Mouse (Mus musculus) ovary, adult 2 months (tissue): ENCODE measurements around the gene Serinc4. TPM values are rescaled to one million over a fixed set of nuclear protein-coding genes. Genes with fewer than 3 reads are reported as not detected.

Source experiments
- polyA plus RNA-seq: library from polyadenylated mRNA; depleted of rRNA; stranded (reverse); fragments of >200 nt; gene quantifications from 2 replicates; pipeline ENCODE4 v1.2.3, GENCODE M21; 2012; rRNA removed

Serinc4 gene
- polyA plus RNA-seq: 0.63 and 0.77 TPM in 2 replicates

DNA sequence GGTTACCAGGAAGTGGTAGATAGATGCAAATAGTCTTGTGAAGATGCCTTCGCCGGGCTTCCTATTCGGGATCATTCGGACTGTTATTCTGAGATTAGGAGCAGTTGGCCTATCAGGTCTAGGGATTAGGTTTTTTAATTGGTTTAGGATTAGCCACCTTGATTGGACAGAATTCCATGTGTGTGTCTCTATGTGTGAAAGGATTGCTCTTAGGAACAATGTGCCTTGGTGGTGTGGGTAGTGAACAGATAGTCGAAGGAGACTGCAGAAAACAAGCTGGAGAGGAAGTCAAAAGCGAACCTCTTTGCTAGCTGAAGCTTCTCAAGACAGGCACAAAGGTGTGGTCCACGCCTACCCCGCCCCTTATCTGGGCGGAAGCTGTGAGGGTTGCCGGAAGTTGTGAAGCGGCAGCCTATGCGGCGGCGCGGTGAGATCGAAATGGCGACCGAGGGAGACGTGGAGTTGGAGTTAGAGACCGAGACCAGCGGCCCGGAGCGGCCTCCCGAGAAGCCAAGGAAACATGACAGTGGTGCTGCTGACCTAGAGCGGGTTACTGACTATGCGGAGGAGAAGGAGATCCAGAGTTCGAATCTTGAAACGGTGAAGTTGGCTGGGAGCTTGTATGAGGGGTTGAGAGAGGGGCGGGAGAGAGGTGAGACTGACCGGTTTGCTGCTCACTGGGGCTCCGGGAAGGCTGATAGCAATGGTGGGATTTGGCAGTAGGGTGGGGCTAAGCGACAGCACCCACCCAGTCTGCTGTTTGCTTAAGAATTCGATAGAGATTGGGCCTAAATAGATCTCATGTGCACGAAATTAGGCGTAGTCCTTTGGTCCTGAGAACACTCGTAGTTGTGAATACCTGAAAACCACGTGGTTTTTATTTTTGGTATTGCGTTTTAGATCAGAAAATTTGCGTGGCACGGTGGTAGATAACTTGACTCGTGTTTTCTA, at the start of gene Serinc4:
Gene Serinc4, minus strand, starts transcription at position 90 of the 951 bp plus-strand sequence.

DNA sequence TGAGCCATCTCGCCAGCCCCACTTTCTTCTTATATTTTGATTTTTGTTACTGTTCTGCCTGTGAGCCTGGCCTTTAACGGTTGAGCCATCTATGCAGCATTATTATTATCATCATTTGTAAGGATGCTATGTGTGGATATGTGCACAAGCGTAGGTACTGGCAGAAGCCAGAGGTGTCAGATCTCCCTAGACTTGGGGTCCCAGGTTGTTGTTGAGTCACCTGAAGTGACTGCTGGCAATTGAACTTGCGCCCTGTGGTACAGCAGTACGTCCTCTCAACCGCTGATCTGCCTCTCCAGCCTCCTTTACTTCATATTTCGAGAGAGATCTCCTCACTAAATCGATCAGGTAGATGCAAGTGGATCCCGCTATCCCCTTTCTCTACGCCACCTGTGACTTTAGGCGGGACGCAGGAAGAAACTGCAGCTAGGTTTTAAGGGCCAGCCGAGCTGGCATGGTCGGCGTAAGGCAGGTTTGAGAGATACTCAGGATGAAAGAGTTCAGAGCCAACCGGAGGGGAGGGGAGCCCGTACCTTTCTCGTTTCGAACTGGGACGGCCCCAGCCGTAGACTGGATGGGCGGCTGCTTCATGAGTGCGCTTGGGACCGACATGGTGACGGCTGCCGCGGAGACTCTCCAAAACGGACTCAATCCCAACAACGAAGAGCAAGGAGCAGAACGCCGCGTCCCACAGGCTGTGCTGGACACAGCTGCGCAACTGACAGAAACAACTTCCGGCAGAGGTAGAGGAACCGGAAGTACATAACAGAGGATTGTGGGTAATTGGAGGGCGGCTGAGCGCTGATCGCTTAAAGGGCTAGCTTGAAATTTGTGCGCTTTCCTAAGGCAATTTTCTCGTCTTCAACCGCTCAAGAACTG, 17.0 kb upstream of the Serinc4 start, which contains the start of gene Mfap1b:
Gene Mfap1b, minus strand, starts transcription at position 767 of the 879 bp plus-strand sequence.

DNA sequence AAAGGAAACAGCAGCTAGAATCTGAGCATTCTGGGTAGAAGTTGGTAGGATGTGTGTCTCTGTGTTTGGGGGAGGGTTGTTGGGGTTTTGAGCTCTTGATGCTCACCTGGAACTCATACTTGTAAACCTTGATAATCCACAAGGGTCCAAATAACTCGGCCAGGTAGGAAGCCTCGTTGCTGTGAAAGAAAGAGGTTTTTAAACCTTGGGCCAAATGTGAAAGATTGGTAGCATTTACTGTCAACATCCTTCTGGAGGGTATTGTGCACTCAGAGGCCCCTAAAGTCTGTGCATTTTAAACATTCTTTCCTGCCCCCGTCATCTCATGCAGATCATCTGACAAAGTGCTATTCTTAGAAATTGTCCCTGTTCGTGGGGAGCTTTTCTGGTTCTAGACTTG, 3.6 kb downstream of the Serinc4 start, which contains the start of gene Hypk:
Gene Hypk, plus strand, starts transcription at position 301 of the 400 bp plus-strand sequence.

DNA sequence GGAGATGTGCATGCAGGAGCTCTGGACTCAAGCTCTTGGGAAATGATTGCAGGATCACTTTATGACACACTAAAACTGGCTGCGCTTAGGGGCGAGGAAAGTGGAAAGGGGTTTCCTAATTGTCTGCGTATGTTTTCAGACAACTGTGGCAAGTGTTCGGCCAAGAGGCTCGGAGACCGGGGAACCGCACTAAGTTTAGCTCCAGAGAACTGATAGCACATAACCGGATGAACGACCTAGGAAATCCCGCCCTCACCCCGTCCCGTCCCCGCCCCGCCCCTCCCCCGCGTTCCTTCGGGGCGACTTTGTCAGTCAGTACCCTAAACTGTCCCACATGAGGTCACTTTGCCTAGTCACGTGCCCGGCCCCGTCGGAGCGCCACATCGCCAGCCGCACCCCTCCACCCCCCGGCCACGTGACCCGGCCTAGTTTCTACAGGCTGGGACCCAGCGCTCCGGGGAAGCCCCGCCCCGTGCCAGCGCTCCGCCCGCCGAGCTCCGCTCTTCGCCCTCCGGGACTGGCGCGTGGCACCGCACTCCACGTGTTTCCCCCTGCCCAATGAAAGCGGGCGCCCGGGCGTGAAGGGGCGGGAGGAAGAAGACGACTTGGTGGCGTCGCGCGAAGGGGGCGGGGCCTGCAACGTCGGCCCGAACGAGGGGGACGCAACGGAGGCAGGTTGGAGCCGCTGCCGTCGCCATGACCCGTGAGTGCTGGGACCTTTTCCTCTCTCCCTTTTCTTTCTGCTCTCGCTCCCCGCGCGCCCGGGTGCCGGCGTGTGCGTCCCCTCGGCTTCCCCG, 7.6 kb downstream of the Serinc4 start, which contains the start of gene Serf2:
Gene Serf2, plus strand, starts transcription at position 457 of the 797 bp plus-strand sequence.

DNA sequence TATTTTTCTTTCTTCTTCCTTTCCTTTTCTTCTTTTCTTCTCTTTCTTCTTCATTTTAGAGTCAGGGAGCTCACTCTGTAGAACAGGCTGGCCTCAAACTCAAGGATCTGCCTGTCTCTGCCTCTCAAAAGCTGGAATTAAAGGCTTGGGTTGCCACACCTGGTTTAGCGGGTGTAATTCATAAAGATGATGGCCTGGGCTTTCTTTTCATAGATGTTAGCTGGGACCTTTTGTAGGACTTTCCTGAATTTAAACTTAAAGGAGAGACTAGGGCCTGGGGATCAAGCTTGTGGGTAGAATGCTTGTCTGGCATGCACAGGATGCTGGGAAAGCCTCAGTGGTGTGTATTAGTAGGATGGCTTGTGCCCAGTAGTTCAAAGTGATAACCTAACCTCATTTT, 12.4 kb downstream of the Serinc4 start, which contains the start of gene Ell3:
Gene Ell3, minus strand, starts transcription at position 101 of the 400 bp plus-strand sequence.

DNA sequence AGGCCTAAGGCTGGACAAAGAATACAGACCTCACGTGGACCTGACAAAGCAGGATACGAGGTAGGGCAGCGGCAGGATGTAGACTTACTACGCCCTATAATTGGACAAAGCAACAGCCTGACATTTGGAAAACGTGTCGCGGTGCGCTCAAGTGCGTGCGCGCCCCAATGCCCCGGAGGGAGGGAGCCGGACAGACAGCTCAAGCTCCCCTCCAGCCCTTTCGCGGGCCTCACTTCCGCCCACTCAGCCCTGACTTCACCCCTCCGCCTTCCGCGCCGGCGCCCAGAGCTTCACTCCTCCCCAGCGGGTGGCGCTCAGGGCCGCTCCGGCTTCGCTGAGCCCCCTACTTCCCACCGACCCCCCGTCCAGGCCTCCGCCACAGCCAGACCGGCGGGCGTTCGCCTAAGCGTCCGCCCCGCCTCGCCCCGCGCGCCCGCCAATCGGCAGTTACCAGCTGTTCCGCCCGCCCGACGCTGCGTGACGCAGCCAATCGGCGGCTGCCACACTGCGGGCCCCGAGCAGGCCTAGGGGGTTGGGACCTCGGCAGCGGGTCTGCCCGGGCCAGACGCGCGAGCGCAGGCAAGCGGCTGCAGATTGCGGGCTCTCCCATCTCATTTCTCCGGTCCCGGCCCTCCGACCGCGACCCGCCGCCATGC, 43.1 kb downstream of the Serinc4 start, which contains the start of the genes Pdia3 and Catsper2:
Gene Pdia3, plus strand, starts transcription at position 389 of the 656 bp plus-strand sequence.
Gene Catsper2, minus strand, starts transcription at position 406 of the 656 bp plus-strand sequence.

Other genes starting within 250 kb of the Serinc4 start
- 56.6 and 57.0 TPM in 2 replicates for gene Trp53bp1, start 185.4 kb downstream of the Serinc4 start, polyA plus RNA-seq
- 10.2 and 12.5 TPM in 2 replicates for gene Map1a, start 167.2 kb downstream of the Serinc4 start, polyA plus RNA-seq
- 25.1 and 26.8 TPM in 2 replicates for gene Ppip5k1, start 101.4 kb downstream of the Serinc4 start, polyA plus RNA-seq
- gene Ckmt1, start 99.1 kb downstream of the Serinc4 start, polyA plus RNA-seq: 16.1 and 24.9 TPM in 2 replicates
- gene Strc, start 69.6 kb downstream of the Serinc4 start, polyA plus RNA-seq: 0.59 and 0.79 TPM in 2 replicates
- 2,081 and 3,481 TPM in 2 replicates for gene Pdia3, start 43.0 kb downstream of the Serinc4 start, polyA plus RNA-seq
- 1.1 and 1.7 TPM in 2 replicates for gene Catsper2, start 43.0 kb downstream of the Serinc4 start, polyA plus RNA-seq
- 0.97 and 1.2 TPM in 2 replicates for gene Ell3, start 12.5 kb downstream of the Serinc4 start, polyA plus RNA-seq
- gene Serf2, start 7.6 kb downstream of the Serinc4 start, polyA plus RNA-seq: 278 and 415 TPM in 2 replicates
- gene Hypk, start 3.5 kb downstream of the Serinc4 start, polyA plus RNA-seq: 6.4 and 7.2 TPM in 2 replicates
- 1.2 and 1.6 TPM in 2 replicates for gene Mfap1b, start 17.3 kb upstream of the Serinc4 start, polyA plus RNA-seq
- gene Mfap1a, start 49.9 kb upstream of the Serinc4 start, polyA plus RNA-seq: 0.75 and 1.0 TPM in 2 replicates
- gene Wdr76, start 49.9 kb upstream of the Serinc4 start, polyA plus RNA-seq: 2.4 and 3.5 TPM in 2 replicates